Mouse (Mus musculus): ENCODE measurements around the gene Fbln2.
"Not testable (repeated sequence)": the region's sequence is repeated elsewhere in the genome, so short reads cannot be mapped to it uniquely, and the experiment has no call there.

Fbln2 gene

DNA sequence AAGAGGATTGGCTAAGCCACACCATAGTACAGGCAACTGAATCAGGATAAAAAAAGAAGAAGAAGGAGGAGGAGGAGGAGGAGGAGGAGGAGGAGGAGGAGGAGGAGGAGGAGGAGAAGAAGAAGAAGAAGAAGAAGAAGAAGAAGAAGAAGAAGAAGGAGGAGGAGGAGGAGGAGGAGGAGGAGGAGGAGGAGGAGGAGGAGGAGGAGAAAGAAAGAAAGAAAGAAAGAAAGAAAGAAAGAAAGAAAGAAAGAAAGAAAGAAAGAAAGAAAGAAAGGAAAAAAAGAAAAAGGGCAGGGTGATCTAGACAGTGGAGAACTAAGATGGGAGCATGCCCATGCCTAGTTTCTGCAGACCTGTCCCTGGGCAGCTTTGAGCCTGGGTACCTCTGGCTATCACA is at the start of gene Fbln2:
Gene Fbln2 (plus strand): TSS at position 301 of the 400 bp plus-strand sequence.
- not testable (repeated sequence) for DNase-seq

GRCm38 (mm10) chr6:91163195-91163911 is 48.9 kb upstream of the Fbln2 start:
- no peak for DNase-seq

DNA sequence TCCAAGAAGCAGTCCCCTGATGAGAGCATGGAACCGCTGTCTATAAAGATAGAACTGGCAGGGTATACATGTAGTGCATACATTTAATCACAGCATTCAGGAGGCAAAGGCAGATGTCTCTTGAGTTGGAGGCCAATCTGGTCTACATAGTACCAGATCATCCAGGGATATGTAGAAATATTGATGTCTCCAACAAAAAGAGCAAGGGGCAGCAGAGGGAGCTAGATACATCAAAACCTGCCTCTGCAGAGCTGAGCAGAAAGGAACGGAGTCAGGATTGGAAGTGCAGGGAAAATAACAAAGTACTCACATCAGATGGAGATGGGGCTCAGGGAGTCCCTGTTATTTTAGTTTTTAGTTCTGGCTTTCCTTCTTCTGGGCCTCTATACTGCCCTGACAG is 47.7 kb upstream of the Fbln2 start:
- no peak for DNase-seq

- DNase-seq = peak; percentile 88 to 93
Measured at GRCm38 (mm10) chr6:91165210-91165609, 47.0 kb upstream of the Fbln2 start.

DNA sequence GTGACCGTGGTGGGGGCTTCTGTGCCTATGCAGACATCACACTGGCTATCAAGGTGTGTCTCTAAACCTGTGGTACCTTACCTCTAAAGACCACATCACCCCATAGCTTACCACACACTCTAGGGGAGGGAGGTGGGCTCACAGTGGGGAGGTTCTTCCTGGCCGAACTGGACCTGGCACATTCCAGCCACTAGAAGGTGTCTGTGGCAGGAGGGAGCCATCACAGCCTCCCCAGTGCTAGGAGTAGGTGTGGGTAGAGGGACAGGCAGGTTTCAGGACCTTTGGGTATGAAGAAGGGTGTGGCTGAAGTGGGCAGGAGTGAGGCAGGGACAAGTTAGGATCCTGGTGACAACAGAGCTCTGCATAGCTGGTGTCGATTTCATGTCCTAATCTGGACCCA is 44.4 kb upstream of the Fbln2 start:
- DNase-seq = no peak

GRCm38 (mm10) chr6:91169129-91169528 is 43.1 kb upstream of the Fbln2 start:
- no peak for DNase-seq

DNA sequence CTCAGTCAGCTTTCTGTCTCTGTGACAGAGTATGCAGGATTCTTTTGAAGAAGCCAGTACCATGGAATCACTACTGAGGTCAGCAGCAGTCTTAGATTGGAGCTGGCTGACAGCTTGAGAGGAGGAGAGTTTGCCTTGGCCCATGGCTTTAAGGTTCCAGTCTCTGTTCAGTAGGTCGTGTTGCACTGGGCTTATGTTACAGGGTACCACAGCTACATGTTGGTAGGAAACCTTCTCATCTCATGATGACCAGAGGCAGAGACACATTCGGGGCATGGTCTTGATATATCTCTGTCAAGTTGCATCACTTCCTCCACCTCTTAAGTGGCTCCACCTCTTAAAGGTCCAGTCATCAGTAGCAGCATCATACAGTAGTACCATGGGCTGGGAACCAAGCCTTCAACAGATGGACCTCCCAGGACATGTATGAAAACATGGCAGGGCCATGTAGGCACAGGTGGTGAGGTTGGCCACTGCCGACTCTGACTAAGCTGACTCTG is 40.8 kb upstream of the Fbln2 start:
- no peak for DNase-seq

DNA sequence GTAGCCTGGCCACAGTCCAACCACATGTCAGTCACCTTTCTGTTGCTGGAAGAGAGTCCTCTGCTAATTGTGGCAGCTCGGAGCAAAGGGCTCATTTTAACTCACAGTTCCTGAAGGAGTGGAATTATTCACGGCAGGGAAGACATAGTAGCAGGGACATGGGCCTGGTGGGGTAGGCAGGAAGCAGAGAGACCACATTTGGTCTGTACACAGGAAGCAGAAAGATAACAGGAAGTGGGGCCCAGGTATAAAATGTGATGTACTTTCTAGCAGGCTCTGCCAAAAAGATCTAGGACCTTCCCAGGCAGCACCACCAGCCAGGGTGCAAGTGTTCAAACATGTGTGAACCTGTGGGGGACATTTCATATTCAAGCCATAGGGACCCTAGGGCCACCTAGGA is 39.9 kb upstream of the Fbln2 start:
- no peak for DNase-seq

GRCm38 (mm10) chr6:91173221-91173880 is 38.9 kb upstream of the Fbln2 start:
- peak; percentile 84 for DNase-seq

- DNase-seq = no peak
Measured at GRCm38 (mm10) chr6:91174211-91174610, 38.0 kb upstream of the Fbln2 start.

DNA sequence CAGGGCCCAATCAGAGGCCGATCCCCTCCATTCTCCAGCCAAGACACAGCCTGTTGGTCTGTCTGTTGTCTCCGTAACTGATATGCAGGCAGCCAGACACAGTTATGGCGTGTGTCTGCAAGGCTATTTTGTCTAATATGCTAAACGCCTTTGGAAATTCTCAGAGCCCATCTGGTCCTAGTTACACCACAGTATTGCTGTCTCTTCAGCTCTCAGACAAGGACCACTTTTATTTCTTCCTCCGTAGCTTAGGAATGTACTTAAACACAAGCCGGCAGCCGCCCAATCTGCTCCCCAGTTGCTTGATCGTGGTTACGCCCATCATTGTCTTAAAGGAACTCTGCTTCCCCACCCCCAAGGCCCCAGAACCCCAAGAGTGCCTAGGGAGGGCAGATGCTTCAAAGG is 31.5 kb upstream of the Fbln2 start:
- no peak for DNase-seq

DNA sequence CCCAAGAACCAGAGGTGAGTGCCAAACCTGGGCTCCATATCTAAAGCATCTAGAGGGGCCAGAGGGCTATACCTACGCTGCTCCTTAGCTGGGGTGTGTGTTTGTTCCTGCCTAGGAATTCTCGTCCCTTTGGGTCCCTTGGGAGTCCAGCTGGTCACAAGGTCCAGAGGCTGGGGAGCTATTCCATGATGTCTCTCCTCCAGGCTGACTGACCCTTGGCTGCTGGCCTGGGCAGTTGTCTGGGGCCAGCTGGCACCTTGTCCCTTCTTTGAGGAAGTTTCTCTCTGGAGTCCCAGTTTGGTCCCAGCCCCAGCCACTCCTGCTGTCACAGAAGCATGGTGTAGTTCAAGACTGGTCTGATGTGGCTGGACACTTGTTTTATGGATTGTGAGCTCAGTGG is 30.9 kb upstream of the Fbln2 start:
- peak; percentile 56 to 73 for DNase-seq

DNA sequence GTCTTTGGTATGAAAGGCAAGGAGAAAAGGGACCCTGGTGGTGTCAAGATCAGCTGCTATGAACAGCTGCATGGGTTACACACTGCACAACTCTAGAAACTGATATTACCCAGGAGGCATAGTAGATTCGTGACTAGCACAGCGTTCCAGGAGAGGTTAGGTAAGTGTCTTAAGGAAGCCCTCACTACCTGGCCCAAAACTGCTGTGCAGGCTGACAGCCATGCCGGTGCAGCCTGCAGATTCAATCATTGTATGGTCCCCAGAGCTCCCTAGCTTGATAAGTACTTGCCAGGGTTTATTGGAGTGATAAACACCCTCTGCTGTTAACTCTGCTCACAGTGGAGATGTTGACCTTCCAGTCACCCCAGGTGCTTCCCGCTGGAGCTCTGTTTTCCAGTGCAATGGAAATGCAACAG is 30.2 kb upstream of the Fbln2 start:
- DNase-seq = no peak

GRCm38 (mm10) chr6:91183041-91183440 is 29.2 kb upstream of the Fbln2 start:
- DNase-seq = no peak

DNA sequence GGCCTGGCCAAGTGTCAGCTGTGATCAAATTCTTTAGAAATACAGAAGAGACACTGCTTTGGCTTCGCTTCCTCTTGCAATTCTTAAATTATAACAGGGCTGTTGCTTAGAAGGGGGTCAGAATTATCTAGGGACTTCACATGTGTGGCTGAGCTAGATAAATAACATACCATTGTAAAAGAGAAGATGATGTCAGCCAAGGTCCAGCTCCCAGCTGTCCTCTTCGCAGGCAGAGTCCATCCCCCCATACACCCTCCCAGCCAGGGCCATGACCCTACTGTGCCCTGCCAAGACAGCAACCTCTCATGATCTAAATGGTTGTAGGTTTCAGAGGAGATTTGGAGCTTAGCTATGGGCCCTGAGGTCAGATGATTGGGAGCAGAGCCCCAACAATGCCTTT is 28.3 kb upstream of the Fbln2 start:
- no peak for DNase-seq

DNA sequence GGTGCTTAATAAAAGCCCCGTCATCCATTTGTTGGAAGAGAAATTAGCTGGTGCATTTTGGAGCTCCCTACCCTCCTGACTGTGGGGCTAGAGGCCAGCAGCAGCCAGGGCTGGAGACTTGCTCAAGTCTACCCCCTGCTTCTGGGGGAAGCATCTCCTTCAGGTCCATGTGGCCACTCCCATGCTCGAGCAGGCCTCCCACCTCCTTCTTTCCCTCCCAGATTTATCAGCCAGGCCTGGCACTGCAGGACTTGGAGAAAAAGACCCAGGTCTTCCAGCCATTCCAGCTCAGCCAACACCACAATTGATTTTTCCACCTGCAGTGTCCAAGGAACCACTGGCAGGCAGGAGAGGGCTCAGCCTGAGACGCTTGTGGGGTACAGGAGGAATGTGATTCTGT is 27.5 kb upstream of the Fbln2 start:
- no peak for DNase-seq

DNA sequence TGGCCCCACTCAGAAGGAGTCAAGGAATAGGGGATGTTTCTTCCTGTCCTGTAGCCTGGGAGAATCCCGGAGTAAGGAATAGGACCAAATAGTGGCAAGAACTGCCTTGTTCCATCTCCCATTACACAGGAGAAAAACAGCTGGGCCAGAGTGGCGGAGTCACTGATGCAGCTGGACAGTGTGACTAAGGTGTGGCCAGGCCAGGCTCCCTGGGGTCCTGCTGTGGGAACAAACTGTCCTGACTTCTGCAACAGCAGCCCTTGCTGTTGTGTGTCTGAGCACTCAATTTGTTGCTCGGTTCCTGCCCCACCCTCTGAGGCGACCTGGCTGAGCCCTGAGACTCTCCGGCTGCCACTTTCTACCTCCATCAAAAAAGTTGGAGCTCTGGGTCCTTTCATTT is 26.8 kb upstream of the Fbln2 start:
- no peak for DNase-seq

- peak; percentile 54 to 67 for DNase-seq
Measured at GRCm38 (mm10) chr6:91186161-91186931, 25.9 kb upstream of the Fbln2 start.

DNA sequence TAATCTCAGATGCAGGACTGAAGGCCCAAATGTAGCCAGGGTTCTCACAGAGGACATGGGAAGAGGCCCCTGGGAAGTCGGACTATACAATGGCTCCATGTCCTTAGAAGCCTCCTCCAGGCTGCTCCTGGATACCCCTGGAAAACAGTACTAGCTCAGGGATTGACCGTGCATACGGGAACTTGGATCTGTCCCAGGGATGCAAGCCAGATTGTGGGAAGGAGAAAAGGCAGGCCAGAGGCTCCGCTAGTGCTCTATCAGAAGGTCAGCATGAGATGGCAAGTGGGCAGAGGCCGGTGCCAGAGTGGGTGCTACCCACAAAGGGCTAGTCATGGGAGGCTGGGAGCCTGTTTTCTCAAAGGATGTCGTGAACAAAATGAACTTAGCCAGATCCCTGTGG is 25.3 kb upstream of the Fbln2 start:
- DNase-seq = peak; percentile 76 to 81

DNA sequence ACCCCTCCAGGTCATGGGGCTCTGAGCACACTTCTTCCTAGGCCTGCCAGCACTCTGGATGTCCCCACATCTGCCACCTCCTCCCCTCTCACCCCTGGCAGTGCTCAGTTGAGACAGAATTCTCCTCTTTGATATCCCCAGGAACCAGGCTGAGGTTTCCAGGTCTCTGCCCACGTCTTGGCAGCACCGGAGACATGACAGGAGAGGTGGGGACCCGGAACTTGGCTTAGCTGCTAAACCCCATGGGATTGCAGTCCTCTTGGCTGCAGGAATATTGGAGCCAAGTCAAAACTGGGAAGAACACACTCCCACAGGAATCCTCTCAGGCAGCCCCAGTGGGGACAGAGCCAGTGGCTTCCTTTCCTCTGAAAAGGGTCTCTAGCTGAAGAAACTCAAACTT is 24.4 kb upstream of the Fbln2 start:
- DNase-seq = no peak

DNA sequence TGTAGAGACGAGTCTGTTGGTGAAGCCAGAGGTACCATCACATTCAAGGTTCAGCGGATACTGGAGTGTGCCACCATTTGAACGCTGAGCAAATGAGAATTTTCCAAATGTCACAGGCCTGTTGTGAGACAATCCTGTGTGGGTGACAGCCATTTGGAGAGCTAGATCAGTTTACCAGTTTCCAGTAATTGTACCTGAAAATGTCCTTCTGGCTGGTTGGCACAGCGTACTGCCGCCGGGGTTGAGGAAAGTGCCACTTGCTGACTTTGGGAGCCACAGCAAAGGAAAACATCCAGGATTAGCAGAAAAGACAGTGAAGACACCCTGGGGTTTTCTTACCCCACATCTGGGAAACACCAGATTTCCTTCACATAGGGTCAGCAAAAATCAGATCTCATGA is 22.3 kb upstream of the Fbln2 start:
- DNase-seq = peak; percentile 66 to 77

- DNase-seq = no peak
Measured at GRCm38 (mm10) chr6:91191465-91191864, 20.8 kb upstream of the Fbln2 start.

GRCm38 (mm10) chr6:91192421-91192820 is 19.8 kb upstream of the Fbln2 start:
- no peak for DNase-seq

Data from cerebellum, postnatal 10 days (tissue).